Mouse (Mus musculus) heart, postnatal 0 days (tissue): ENCODE measurements around the gene Cfdp1.

Experiments used
- CTCF ChIP-seq: IDR thresholded peaks from 2 replicates; pipeline ENCODE4 v1.5.1; 2016; ENCODE audit warnings: antibody characterized with exemption, control low read depth, low read depth
- EP300 ChIP-seq: IDR thresholded peaks from 2 replicates; pipeline ENCODE4 v1.6.1; 2016; ENCODE audit warnings: antibody characterized with exemption, low read depth

DNA sequence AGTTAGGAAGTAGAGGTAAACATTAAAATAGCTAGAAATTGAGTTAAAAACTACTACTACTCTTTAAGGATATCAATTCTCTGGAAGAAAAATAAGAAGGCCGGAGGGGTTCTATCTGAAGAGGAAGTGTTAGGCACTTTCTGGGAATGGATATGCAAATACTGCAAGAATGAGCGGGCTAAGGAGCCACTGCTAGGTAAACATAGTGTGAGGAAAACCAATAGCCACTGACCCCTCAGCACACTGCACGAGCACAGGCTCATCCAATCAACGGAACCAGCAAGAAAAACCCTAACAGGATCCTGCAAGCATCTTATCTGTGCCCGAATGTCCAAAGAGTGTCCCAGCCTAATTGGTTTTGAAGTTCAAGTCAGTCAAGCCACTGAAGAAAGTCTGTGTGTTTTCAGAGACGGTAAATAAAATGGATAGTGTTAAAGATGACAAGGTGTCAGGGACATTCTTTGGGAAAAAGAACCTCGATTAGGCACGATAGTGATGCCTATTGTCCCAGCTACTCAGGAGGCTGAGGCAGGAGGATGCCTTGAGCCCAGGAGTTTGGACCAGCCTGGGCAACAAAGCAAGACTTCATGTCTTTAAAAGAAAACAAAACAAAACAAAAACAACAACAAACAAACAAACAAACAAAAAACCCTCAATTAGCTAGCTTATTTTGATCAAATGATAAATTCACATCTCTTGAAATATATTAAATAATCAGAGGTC is 11.2 kb upstream of the Cfdp1 start:
- TF ChIP-seq CTCF, result no peak
- no peak for TF ChIP-seq EP300
